Mouse (Mus musculus) forebrain, embryonic 10.5 days (tissue): Measurements from ENCODE around the gene Col4a1. TPM values are rescaled to one million over a fixed set of nuclear protein-coding genes. Genes with fewer than 3 reads are reported as not detected.

Source experiments
- DNase-seq: peaks from one replicate; pipeline ENCODE4 v3.0.0-alpha.2; 2017; ENCODE audit warnings: low spot score; ENCODE audit errors: extremely low spot score
- H3K27ac ChIP-seq: fragments of 300-500 bp; sonication (generic); 2 replicates; pipeline ENCODE4 v1.5.1; 2016; ENCODE audit warnings: mild to moderate bottlenecking
- H3K27me3 ChIP-seq: fragments of 300-500 bp; sonication (generic); 2 replicates; pipeline ENCODE4 v1.6.1; 2016; ENCODE audit warnings: mild to moderate bottlenecking; ENCODE audit not compliant: poor library complexity, severe bottlenecking
- H3K36me3 ChIP-seq: fragments of 300-500 bp; sonication (generic); replicated peaks from 2 replicates; pipeline ENCODE4 v1.6.1; 2016; ENCODE audit warnings: mild to moderate bottlenecking, moderate library complexity
- H3K4me1 ChIP-seq: fragments of 300-500 bp; sonication (generic); 2 replicates; pipeline ENCODE4 v1.6.1; 2016
- H3K4me3 ChIP-seq: fragments of 300-500 bp; sonication (generic); 2 replicates; pipeline ENCODE4 v1.5.1; 2016; ENCODE audit warnings: mild to moderate bottlenecking, moderate library complexity
- H3K9me3 ChIP-seq: fragments of 300-500 bp; sonication (generic); 2 replicates; pipeline ENCODE4 v1.6.1; 2016; ENCODE audit warnings: mild to moderate bottlenecking, moderate library complexity
- WGBS: fragments of 180-500 bp; shearing (Covaris S2); methylation state at CpG from one replicate; pipeline ENCODE4 v1.1.7; 2016; 5-methylcytosine and 5-hydroxymethylcytosine counted together
- polyA plus RNA-seq: library from polyadenylated mRNA; unstranded; fragments of >200 nt; fragmentation: Nextera tagmentation; extraction: Ambion mirVana; gene quantifications from 2 replicates; pipeline ENCODE4 v1.2.1, GENCODE M21; 2016

Col4a1 gene
- polyA plus RNA-seq, 1 experiment from 2014 or later, result 123 TPM

DNA sequence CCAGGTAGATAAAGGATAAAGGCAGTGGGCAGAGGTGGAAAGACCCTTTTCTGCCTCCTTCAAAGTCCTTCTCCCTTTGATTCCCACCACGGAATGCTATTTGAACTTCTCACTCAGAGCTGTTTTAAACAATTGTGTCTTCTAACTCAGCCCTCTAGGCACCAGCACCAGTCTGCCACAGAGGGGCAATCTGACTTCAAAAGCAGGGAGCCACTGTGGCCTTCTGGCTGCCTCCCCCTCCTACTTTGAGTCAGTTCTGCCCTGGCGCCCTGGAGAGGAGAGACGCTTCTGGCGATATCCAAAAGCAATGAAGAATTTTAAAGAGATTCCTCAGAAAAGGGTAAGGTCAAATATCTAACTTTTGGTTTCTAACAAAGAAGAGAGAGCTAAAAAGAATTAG is 82.3 kb downstream of the Col4a1 start:
- no peak for DNase-seq
- no peak overlapping the region for H3K27ac ChIP-seq
- H3K9me3 ChIP-seq, result no peaks in the 10 kb centered on the region
- peaks cover 52% of the 10 kb centered on the region for H3K36me3 ChIP-seq
- H3K27me3 ChIP-seq, result no peaks in the 10 kb centered on the region
- H3K4me3 ChIP-seq, result no peak overlapping the region
- H3K4me1 ChIP-seq, result peaks cover 23% of the 10 kb centered on the region
- WGBS, result 69% methylated on average over 4 of the region's 4 CpGs

DNA sequence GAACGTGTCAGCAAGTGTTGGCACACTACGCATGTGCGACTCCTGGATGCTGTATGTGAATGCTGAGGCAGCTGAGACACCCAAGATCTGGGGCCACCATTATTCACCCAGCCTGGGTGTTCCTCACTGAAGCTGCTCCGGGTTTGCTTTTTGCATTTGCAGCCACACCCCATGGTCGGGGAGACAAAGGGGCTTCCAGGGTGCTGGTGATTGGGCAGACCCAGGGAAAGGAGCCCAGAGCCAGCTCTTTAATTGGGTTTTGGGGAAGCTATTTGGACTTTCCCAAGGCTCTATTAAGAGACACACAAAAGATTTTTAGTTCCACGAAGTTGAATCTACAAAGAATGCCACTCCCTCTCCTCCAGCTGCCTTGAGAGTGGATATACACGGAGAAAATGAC is 85.2 kb downstream of the Col4a1 start:
- Histone ChIP-seq H3K4me3 (no peak overlapping the region), H3K27me3 (no peaks in the 10 kb centered on the region), H3K27ac (peak overlapping the region; percentile 42), H3K36me3 (peaks cover 63% of the 10 kb centered on the region), H3K9me3 (no peaks in the 10 kb centered on the region), H3K4me1 (peaks cover 19% of the 10 kb centered on the region)
- 44% methylated on average over 7 of the region's 7 CpGs for WGBS
- DNase-seq, result peak; percentile 21

DNA sequence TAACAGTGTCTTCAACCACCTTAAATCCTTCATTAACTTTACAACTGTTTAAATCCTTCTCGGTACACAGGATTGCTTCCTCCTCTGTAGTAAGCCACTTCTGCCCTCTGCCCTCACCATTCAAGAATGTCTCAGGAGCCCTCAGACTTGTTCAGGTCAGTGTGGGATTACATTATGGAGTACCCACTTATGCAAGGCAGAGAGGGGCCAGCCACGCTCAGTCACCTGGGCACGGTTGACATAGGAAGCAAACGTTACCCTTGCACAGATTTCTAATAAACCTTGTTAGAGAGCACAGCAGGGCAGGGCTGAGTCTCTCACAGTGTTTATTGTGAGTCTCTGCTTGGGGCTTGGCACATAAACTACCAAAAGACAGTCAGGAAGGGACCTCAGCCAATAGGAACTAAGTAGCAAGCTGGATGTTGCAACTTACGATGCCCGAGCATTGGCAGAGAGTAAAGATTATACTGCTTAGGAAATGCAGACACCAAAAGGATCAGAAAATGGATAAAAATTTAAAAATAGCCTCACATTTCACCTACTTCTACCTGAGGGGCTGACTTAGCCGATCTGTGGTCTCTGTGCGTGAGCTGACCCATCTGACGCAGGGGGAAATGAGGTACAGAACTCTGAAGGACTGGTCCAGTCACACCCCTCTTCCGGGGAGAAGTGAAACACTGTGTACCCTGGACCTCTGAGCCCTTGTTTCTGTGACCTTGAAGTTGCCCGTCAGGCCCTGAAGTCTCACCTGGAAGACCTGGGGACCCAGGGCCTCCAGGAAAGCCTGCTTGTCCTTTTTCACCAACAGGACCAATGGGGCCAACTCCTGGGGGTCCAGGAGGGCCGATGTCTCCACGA is 86.8 kb downstream of the Col4a1 start:
- H3K36me3 ChIP-seq, result peaks cover 66% of the 10 kb centered on the region
- WGBS, result 90% methylated on average over 13 of the region's 13 CpGs
- H3K4me1 ChIP-seq, result peaks cover 19% of the 10 kb centered on the region
- no peaks in the 10 kb centered on the region for H3K9me3 ChIP-seq
- no peaks in the 10 kb centered on the region for H3K27me3 ChIP-seq
- H3K4me3 ChIP-seq, result no peak overlapping the region
- no peak for DNase-seq
- H3K27ac ChIP-seq, result no peak overlapping the region

DNA sequence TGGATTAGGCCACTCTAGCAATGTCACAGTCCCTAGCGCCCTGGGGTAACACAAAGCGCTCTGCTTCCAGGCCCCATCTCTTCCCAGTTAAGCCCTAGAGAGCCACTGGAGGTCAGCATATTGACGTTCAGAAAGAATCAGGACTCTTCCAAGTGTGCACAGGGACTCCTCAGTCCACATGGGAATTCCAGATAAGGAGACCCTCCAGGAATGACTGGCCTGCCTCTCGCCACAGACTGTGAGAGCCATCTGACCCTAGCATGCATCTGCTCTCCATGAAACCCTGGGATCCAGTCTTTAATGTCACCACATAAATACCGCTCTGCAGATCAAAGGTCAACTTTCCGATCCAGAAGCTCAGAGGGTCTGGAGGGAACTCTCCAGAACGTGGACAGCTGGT is 88.4 kb downstream of the Col4a1 start:
- no peaks in the 10 kb centered on the region for H3K9me3 ChIP-seq
- H3K4me3 ChIP-seq, result no peak overlapping the region
- no peak for DNase-seq
- no peak overlapping the region for H3K27ac ChIP-seq
- WGBS, result 78% methylated on average over 7 of the region's 7 CpGs
- no peaks in the 10 kb centered on the region for H3K27me3 ChIP-seq
- H3K36me3 ChIP-seq, result peaks cover 76% of the 10 kb centered on the region
- peaks cover 14% of the 10 kb centered on the region for H3K4me1 ChIP-seq

DNA sequence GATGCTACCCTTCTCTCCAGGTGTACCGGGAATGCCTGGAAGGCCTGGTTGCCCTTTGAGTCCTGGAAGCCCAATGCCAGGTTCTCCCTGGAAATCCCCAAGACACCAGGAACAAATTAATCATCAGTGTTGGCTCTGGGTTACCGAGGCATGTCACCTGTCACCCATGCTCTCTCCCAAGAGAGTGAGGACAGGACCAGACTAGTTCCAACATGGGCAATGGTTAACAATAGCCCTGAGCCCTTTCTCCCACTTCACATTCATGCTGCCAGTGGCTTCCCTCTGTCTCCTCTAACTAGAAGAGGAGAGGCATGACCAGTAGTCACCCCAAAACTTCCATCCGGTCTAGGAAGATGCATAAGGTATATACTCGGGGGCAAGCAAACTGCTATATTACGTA is 91.3 kb downstream of the Col4a1 start:
- DNase-seq, result no peak
- Histone ChIP-seq H3K27me3 (no peaks in the 10 kb centered on the region), H3K36me3 (peaks cover 93% of the 10 kb centered on the region), H3K27ac (no peak overlapping the region), H3K4me1 (no peaks in the 10 kb centered on the region), H3K9me3 (no peaks in the 10 kb centered on the region), H3K4me3 (no peak overlapping the region)
- 96% methylated on average over 5 of the region's 5 CpGs for WGBS

DNA sequence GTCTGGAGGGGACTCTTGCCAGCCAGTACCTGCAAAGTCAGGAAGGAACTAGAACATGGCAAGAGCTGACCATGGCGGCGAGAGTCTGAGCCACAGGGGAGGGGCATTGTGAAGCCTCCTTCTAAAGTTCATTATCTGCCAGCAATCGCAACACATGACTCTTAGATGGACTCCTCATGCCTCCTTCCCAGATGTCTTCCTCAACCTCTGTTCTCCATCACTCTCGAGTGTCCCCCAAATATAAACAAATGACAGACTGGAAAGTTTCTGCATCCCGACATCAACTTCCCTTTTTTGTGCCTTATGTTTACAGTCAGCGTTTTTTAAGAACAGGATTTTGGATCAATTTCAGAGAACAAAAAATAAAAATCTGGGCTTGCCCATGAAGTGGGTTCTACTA is 93.3 kb downstream of the Col4a1 start:
- H3K36me3 ChIP-seq, result peaks cover 91% of the 10 kb centered on the region
- WGBS, result 89% methylated on average over 6 of the region's 6 CpGs
- no peaks in the 10 kb centered on the region for H3K9me3 ChIP-seq
- no peak overlapping the region for H3K27ac ChIP-seq
- no peaks in the 10 kb centered on the region for H3K27me3 ChIP-seq
- no peaks in the 10 kb centered on the region for H3K4me1 ChIP-seq
- no peak for DNase-seq
- no peak overlapping the region for H3K4me3 ChIP-seq

DNA sequence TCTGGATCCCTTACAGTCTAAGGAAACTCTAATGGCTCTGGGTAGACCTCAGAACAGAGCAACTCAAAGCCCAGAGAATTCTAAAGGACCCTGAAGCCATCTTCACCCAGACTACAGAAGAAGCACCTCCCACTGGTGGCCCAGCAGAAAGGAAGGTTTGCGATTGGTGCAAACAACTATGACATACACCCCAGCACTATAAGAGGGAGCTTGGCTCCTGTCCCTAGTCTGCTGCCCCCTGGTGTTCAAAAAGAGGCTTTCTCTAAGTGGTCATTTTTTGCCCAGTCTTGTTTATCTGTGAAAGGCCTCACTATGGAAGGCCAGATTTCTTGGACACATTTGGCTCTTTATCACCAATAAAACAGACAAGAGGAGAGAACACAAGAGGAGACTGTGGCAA is 97.4 kb downstream of the Col4a1 start:
- WGBS, result 38% methylated on average over 1 of the region's 1 CpGs
- Histone ChIP-seq H3K4me1 (no peaks in the 10 kb centered on the region), H3K36me3 (peaks cover 85% of the 10 kb centered on the region), H3K4me3 (no peak overlapping the region), H3K9me3 (no peaks in the 10 kb centered on the region), H3K27me3 (no peaks in the 10 kb centered on the region), H3K27ac (no peak overlapping the region)
- peak; percentile 52 for DNase-seq

DNA sequence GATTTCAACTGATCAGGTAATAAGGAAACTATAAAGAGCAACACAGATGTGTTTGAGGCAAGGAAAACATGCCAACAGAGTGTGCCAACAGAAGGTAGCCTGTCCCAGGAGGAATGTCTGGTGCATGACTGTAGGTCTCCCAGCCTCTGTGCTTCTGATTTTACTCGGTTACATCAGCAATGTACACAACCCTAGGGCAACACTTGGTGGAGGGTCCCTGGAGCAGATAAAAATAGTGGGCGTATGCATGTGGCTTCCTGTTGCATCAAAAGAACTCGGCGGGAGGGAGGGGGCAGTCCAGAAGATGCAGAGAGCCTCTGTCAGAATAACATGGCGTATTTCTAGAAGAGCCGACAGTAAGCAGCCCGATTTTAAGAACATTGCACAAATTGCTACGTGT is 106.1 kb downstream of the Col4a1 start:
- DNase-seq, result no peak
- Histone ChIP-seq H3K27me3 (no peaks in the 10 kb centered on the region), H3K36me3 (peaks cover 82% of the 10 kb centered on the region), H3K27ac (no peak overlapping the region), H3K4me1 (no peaks in the 10 kb centered on the region), H3K4me3 (no peak overlapping the region), H3K9me3 (no peaks in the 10 kb centered on the region)
- 92% methylated on average over 8 of the region's 8 CpGs for WGBS

DNA sequence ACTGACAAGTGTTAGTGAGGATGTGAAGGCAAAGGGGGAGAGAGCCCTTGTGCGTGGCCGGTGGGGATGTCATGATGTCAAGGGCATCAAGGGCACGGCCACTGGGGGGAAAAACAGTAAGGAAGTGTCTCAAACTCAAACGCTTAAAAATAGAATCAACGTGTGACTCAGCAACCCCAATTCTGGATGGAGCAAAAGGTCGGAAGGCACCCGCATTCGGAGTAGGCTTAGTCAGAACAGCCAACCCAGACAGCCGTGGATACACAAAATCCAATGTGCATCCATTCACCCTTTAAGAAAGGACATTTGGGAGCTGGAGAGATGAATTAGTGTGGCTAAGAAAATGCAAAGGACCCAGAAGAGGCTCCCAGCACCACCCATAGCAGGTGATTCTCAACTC is 107.1 kb downstream of the Col4a1 start:
- 90% methylated on average over 9 of the region's 9 CpGs for WGBS
- Histone ChIP-seq H3K9me3 (no peaks in the 10 kb centered on the region), H3K27me3 (no peaks in the 10 kb centered on the region), H3K4me1 (no peaks in the 10 kb centered on the region), H3K4me3 (no peak overlapping the region), H3K36me3 (peaks cover 84% of the 10 kb centered on the region), H3K27ac (no peak overlapping the region)
- no peak for DNase-seq

DNA sequence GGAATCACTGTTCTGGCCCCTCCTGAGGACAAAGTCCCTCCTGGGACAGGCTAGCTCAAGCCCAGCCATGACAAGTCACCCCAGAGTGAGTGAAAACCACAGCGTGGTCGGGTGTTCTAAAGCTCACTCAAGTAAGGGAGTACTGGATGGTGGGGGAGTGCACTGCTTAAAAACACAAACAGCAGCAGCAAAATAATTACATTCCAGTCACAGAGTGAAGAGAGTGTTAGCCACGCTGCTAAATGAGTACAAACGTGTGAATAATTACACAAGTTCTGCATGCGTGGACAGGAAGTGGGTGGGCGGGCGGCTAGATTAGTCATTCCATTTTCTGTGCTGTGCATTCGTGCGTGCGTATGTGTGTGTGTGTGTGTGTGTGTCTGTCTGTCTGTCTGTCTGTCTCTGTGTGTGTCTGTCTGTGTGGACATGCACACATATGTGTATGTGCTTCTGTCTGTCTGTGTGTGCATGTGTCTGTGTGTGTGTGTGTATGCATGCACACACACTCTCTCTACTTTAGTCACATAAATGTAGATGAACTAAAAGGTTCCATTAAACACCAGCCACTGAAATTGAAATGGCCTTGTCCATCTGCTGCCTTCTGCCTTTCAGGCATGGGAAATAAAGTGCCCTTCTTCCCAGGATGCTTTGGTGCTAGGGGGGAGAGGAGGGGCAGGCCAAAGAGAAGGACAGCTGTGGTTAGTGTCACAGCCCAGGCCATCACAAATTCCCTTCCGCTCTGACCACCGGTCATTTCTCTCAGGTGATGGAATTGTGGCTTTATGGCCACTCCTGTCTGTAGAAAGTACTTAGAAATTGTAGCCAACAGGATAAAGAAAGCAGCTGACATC is 109.1 kb downstream of the Col4a1 start:
- Histone ChIP-seq H3K4me3 (no peak overlapping the region), H3K27ac (no peak overlapping the region), H3K9me3 (no peaks in the 10 kb centered on the region), H3K36me3 (peaks cover 80% of the 10 kb centered on the region), H3K4me1 (no peaks in the 10 kb centered on the region), H3K27me3 (no peaks in the 10 kb centered on the region)
- DNase-seq, result no peak
- WGBS, result 92% methylated on average over 12 of the region's 12 CpGs

DNA sequence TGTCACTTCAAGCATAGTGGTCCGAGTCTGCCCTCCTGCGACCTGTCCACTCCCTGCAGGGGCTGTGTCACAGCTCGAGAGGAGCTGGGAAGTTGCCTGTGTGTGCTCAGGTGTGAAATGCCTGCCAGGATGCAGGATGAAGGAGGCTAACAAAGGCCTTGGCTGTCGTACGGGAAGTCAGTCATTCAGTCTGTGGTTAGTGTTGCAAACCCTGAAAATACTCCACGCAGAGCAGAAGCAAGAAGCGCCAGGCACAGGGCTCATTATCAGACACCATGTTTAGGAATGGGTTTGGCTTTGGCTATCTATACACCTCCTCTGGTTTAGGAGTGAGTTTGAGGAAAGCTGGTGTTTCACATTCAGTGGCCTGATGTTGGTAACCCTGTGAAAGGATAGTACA is 114.0 kb downstream of the Col4a1 start:
- 79% methylated on average over 7 of the region's 7 CpGs for WGBS
- no peak for DNase-seq
- Histone ChIP-seq H3K4me1 (peaks cover 5% of the 10 kb centered on the region; the same call in 1 of the 2 replicates), H3K4me3 (no peak overlapping the region), H3K36me3 (peaks cover 38% of the 10 kb centered on the region), H3K27me3 (no peaks in the 10 kb centered on the region), H3K9me3 (no peaks in the 10 kb centered on the region), H3K27ac (no peak overlapping the region)

DNA sequence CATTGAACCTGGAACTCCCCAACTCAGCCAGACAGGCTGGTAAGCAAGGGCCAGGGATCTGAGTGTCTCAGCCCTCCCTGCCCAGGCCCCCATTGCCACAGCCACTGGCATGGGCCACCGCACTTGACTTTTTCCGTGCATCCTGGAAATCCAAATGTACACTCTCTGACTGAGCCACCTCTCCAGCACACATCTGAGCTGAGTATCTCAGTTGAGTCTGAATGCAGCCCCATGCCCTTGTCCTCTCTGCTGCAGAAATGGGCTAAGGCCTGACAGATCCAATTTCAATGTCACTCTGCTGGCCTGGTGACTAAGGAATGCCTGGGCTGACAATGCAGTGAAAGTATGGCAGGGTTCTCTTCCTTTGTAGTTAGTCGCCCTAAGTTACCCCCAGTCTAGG is 114.6 kb downstream of the Col4a1 start:
- Histone ChIP-seq H3K27me3 (no peaks in the 10 kb centered on the region), H3K4me3 (no peak overlapping the region), H3K9me3 (no peaks in the 10 kb centered on the region), H3K36me3 (peaks cover 32% of the 10 kb centered on the region), H3K4me1 (peaks cover 5% of the 10 kb centered on the region; the same call in 1 of the 2 replicates), H3K27ac (no peak overlapping the region)
- WGBS, result 83% methylated on average over 3 of the region's 3 CpGs
- DNase-seq, result no peak

DNA sequence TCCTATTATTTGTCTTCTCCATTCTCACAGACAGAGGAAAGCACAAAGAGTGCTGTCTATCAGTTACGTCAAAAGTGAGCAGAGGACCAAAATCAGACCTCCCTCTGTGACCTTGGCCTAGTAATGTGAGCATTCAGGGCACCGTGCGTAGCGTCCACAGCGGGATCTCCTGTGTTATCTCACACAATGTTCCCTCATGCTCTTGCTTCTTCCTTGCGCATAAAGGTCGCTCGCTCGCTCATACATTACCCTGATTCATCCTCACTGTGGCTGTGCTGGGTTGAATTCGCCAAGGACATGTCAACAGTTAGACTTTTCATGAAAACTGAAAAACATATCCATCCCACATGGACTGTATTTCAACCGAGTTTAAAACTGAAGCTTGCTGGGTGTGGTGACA is 115.4 kb downstream of the Col4a1 start:
- DNase-seq, result no peak
- H3K36me3 ChIP-seq, result peaks cover 25% of the 10 kb centered on the region
- no peak overlapping the region for H3K4me3 ChIP-seq
- no peaks in the 10 kb centered on the region for H3K27me3 ChIP-seq
- H3K9me3 ChIP-seq, result no peaks in the 10 kb centered on the region
- no peak overlapping the region for H3K27ac ChIP-seq
- peaks cover 10% of the 10 kb centered on the region; the same call in 1 of the 2 replicates for H3K4me1 ChIP-seq
- WGBS, result 90% methylated on average over 11 of the region's 11 CpGs
